Mouse (Mus musculus): Measurements from ENCODE around the gene Repin1. TPM values are rescaled to one million over a fixed set of nuclear protein-coding genes. Genes with fewer than 3 reads are reported as not detected.

Gene Repin1
- total RNA-seq, 2 experiments from 2014 or later, result 2.3 TPM; not detected in 1

DNA sequence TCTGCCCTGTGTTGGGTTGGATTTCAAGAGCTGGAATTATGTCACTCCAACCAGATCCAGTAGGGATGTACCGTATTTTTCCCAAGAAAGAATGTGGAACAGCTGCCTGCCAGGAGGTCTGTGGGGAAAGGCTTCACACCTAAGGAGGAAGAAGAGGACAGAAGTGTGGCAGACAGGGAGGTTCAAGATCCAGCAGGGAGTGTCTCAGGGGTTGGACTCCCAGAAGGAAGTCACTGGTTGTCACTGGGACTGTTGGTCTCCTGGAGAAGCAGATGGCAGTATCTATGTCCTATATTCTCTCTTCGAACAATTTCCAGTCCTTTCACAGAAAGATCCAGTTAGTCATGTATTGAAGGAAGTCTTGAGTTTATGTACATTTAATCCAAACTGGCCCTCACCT, 53.9 kb downstream of the Repin1 start:
- no peak for ATAC-seq (replicated peaks; ENCODE audit: low FRiP score, poor library complexity, severe bottlenecking)

Other genes starting within 250 kb of the Repin1 start
- 0.84 TPM in 1 of 2 replicates, not detected in the other for gene Krba1, start 198.3 kb upstream of the Repin1 start, total RNA-seq (2015; ENCODE audit: low replicate concordance)
- 0.43 and 0.70 TPM in 2 replicates for gene Krba1, start 198.3 kb upstream of the Repin1 start, total RNA-seq (2017; ENCODE audit: low replicate concordance)
- gene Zfp467, start 148.1 kb upstream of the Repin1 start, total RNA-seq (2015; ENCODE audit: low replicate concordance), result 1.9 and 7.3 TPM in 2 replicates
- gene Zfp467, start 148.1 kb upstream of the Repin1 start, total RNA-seq (2017; ENCODE audit: low replicate concordance), result not detected in 2 replicates
- gene Sspo, start 145.7 kb upstream of the Repin1 start, total RNA-seq (2015; ENCODE audit: low replicate concordance), result not detected in 2 replicates
- gene Sspo, start 145.7 kb upstream of the Repin1 start, total RNA-seq (2017; ENCODE audit: low replicate concordance), result not detected in 2 replicates
- not detected in 2 replicates for gene Atp6v0e2, start 56.3 kb upstream of the Repin1 start, total RNA-seq (2015; ENCODE audit: low replicate concordance)
- not detected in 2 replicates for gene Atp6v0e2, start 56.3 kb upstream of the Repin1 start, total RNA-seq (2017; ENCODE audit: low replicate concordance)
- gene Lrrc61, start 39.1 kb upstream of the Repin1 start, total RNA-seq (2015; ENCODE audit: low replicate concordance), result 2.3 and 8.4 TPM in 2 replicates
- 0.94 and 10.3 TPM in 2 replicates for gene Lrrc61, start 39.1 kb upstream of the Repin1 start, total RNA-seq (2017; ENCODE audit: low replicate concordance)
- gene Rarres2, start 21.1 kb upstream of the Repin1 start, total RNA-seq (2015; ENCODE audit: low replicate concordance), result not detected in 2 replicates
- gene Rarres2, start 21.1 kb upstream of the Repin1 start, total RNA-seq (2017; ENCODE audit: low replicate concordance), result not detected in 2 replicates
- gene Gm45021, start 4.3 kb upstream of the Repin1 start, total RNA-seq (2015; ENCODE audit: low replicate concordance), result not detected in 2 replicates
- gene Gm45021, start 4.3 kb upstream of the Repin1 start, total RNA-seq (2017; ENCODE audit: low replicate concordance), result not detected in 2 replicates
- gene Gm44965, start 58 bp downstream of the Repin1 start, total RNA-seq (2015; ENCODE audit: low replicate concordance), result not detected in 2 replicates
- not detected in 2 replicates for gene Gm44965, start 58 bp downstream of the Repin1 start, total RNA-seq (2017; ENCODE audit: low replicate concordance)
- gene Zfp775, start 8.2 kb downstream of the Repin1 start, total RNA-seq (2015; ENCODE audit: low replicate concordance), result 0.42 TPM in 1 of 2 replicates, not detected in the other
- gene Zfp775, start 8.2 kb downstream of the Repin1 start, total RNA-seq (2017; ENCODE audit: low replicate concordance), result 0.17 and 0.28 TPM in 2 replicates
- not detected in 2 replicates for gene AI854703, start 32.9 kb downstream of the Repin1 start, total RNA-seq (2015; ENCODE audit: low replicate concordance)
- not detected in 2 replicates for gene AI854703, start 32.9 kb downstream of the Repin1 start, total RNA-seq (2017; ENCODE audit: low replicate concordance)
- gene Gimap8, start 53.4 kb downstream of the Repin1 start, total RNA-seq (2015; ENCODE audit: low replicate concordance), result 1.0 TPM in 1 of 2 replicates, not detected in the other
- gene Gimap8, start 53.4 kb downstream of the Repin1 start, total RNA-seq (2017; ENCODE audit: low replicate concordance), result 0.26 and 2.5 TPM in 2 replicates
- gene Gimap9, start 82.2 kb downstream of the Repin1 start, total RNA-seq (2015; ENCODE audit: low replicate concordance), result 6.3 and 12.1 TPM in 2 replicates
- gene Gimap9, start 82.2 kb downstream of the Repin1 start, total RNA-seq (2017; ENCODE audit: low replicate concordance), result 4.7 and 5.9 TPM in 2 replicates
- 2.7 and 3.3 TPM in 2 replicates for gene Gimap4, start 90.7 kb downstream of the Repin1 start, total RNA-seq (2015; ENCODE audit: low replicate concordance)
- gene Gimap4, start 90.7 kb downstream of the Repin1 start, total RNA-seq (2017; ENCODE audit: low replicate concordance), result 4.5 and 5.2 TPM in 2 replicates
- gene Gimap6, start 114.3 kb downstream of the Repin1 start, total RNA-seq (2015; ENCODE audit: low replicate concordance), result 0.58 and 6.5 TPM in 2 replicates
- gene Gimap6, start 114.3 kb downstream of the Repin1 start, total RNA-seq (2017; ENCODE audit: low replicate concordance), result 4.2 and 7.2 TPM in 2 replicates
- not detected in 2 replicates for gene Gm28053, start 124.7 kb downstream of the Repin1 start, total RNA-seq (2015; ENCODE audit: low replicate concordance)
- gene Gm28053, start 124.7 kb downstream of the Repin1 start, total RNA-seq (2017; ENCODE audit: low replicate concordance), result 1.8 TPM in 1 of 2 replicates, not detected in the other
- gene Gimap7, start 124.7 kb downstream of the Repin1 start, total RNA-seq (2015; ENCODE audit: low replicate concordance), result not detected in 2 replicates
- gene Gimap7, start 124.7 kb downstream of the Repin1 start, total RNA-seq (2017; ENCODE audit: low replicate concordance), result 2.6 TPM in 1 of 2 replicates, not detected in the other
- 5.0 TPM in 1 of 2 replicates, not detected in the other for gene Gimap1, start 145.2 kb downstream of the Repin1 start, total RNA-seq (2015; ENCODE audit: low replicate concordance)
- 0.17 and 1.1 TPM in 2 replicates for gene Gimap1, start 145.2 kb downstream of the Repin1 start, total RNA-seq (2017; ENCODE audit: low replicate concordance)
- gene Gimap5, start 152.3 kb downstream of the Repin1 start, total RNA-seq (2015; ENCODE audit: low replicate concordance), result 4.4 TPM in 1 of 2 replicates, not detected in the other
- 2.6 and 6.8 TPM in 2 replicates for gene Gimap5, start 152.3 kb downstream of the Repin1 start, total RNA-seq (2017; ENCODE audit: low replicate concordance)
- 2.1 TPM in 1 of 2 replicates, not detected in the other for gene Gimap3, start 177.0 kb downstream of the Repin1 start, total RNA-seq (2015; ENCODE audit: low replicate concordance)
- 1.1 and 2.0 TPM in 2 replicates for gene Gimap3, start 177.0 kb downstream of the Repin1 start, total RNA-seq (2017; ENCODE audit: low replicate concordance)
- gene Tmem176a, start 247.0 kb downstream of the Repin1 start, total RNA-seq (2015; ENCODE audit: low replicate concordance), result 10.4 and 12.7 TPM in 2 replicates
- 1.4 and 3.2 TPM in 2 replicates for gene Tmem176a, start 247.0 kb downstream of the Repin1 start, total RNA-seq (2017; ENCODE audit: low replicate concordance)
- 11.5 and 22.5 TPM in 2 replicates for gene Tmem176b, start 247.6 kb downstream of the Repin1 start, total RNA-seq (2015; ENCODE audit: low replicate concordance)
- gene Tmem176b, start 247.6 kb downstream of the Repin1 start, total RNA-seq (2017; ENCODE audit: low replicate concordance), result 5.7 and 25.1 TPM in 2 replicates